Mouse (Mus musculus): ENCODE measurements around the gene Sapcd2.
A peak's percentile ranks its signal among the peaks of the same experiment; 100 is the strongest.

Sapcd2 gene

DNA sequence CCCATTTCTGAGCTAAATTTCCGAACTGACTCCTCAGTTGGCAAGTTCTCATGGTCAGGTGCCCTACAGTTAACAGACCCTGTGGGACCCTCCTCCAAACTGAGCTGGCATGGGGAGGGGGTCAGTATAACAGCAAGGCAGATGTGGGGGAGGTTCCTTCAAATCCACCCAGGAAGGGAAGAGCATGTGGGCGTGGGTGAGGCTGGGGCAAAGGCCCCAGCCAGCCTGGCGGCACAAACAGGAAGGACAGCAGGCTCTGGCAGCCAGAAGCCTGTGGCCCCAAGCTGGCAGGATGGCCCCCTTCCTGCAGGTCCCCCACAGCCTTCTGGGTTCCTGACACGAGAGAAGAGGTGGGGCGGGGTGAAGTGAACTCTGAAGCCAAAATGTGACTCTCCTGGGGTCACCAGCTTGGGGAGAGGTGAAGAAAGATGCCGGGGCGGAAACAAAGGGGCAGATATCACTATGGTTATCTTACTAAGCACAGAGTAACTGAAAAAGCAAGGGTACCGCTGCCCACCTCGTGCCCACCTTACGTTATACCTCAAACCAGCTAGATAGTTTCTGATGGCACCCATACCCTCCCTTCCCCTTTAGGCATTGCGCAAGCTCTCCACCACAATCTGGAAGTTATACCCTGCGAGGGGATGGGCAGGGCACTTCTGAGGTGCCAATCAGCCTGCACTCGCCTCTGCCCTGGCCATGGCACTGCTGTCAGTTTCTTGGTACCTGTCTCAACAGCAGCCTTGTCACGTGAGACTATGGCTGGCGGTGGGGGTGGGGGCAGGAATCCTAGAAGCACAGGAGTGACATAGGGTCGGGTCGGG is 50.7 kb downstream of the Sapcd2 start, which contains the start of gene Fut7:
Gene Fut7, plus strand, starts transcription at position 681 of the 824 bp plus-strand sequence.
- DNase-seq (ENCODE audit: low read depth) = no peak

DNA sequence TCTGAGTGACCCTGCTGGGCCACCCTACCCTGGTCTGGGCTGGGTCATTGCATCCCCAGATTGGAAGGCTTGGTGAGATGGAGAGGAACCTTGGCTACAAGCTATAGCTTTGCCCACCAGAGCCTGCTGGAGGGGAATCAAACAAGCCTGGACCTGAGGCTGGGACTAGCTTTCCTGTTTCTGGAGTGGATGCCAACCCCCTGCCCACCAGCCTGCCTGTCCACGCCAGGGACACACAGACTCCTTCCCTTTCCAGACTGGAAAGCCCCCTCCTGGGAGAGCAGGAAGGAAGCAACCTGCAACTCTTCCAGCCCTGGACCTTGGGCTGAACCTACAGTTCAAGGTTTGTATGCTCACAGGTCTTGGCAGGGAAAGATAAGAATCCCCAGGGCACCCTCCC is 51.5 kb downstream of the Sapcd2 start:
- DNase-seq (ENCODE audit: low read depth) = no peak

DNA sequence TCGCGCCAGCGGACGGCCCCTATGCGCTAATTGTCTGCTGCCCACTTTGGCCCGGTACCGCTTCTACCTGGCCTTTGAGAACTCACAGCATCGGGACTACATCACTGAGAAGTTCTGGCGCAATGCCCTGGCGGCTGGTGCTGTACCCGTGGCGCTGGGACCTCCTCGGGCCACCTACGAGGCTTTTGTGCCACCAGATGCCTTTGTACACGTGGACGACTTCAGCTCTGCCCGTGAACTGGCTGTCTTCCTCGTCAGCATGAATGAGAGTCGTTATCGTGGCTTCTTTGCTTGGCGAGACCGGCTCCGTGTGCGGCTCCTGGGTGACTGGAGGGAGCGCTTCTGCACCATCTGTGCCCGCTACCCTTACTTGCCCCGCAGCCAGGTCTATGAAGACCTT is 53.4 kb downstream of the Sapcd2 start:
- DNase-seq (ENCODE audit: low read depth) = no peak

DNA sequence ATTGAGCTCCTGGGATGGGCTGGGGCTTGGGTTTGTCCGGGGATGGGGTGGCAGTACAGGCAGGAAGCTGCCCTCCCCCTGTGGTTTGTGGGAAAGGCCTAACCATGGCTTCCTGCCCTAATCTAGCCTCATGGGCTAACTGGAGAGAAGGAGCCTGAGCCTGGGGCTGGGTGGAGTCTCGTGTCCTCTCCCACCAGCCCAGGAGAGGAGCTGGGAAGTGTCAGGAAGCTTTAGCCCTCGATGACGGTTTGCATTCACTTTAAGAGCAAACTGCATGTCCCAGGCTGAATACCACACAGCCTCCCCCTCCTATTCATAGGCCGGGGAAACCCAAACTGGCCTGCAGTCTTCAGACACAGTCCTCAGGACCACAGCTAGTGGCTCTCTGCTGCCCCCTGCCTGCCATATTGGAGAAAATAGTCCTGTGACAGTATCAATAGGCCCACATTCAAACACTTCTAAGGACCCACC is 54.6 kb downstream of the Sapcd2 start:
- peak; percentile 83 for DNase-seq (ENCODE audit: low read depth)

DNA sequence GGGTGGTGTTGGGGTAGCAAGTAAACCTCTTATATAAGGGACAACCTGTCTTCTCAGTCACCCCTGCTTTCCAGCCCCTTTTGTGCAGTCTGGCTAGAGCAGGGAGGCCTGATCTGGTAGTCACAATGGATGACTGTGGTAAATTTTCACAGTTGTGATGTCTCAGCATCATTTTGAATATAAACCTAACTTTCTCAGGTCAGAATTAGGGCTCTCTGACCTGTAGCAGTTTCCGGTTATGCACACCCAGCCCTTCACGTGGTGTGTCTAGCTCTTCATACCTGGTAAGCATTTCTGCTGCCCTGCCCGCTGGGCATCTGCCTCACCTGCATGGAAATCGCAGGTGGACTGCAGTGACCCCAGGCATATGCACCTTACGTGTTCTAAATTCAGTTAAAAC is 55.1 kb downstream of the Sapcd2 start:
- no peak for DNase-seq (ENCODE audit: low read depth)
